Mouse (Mus musculus) myocyte (in vitro differentiated cells): ENCODE measurements at regions not wholly inside any gene's neighbourhood (a gene's known extent, or its start where the extent isn't known, plus 50 kb on each side); places are given as distances from the start of the nearest gene placed in this dataset.

Experiments
- H3K27me3 ChIP-seq: one replicate; pipeline ENCODE4 v1.6.1; 2011; ENCODE audit not compliant: control insufficient read depth, insufficient read depth, insufficient read length
- H3K36me3 ChIP-seq: one replicate; pipeline ENCODE4 v1.6.1; 2011; ENCODE audit not compliant: control insufficient read depth, insufficient read depth
- H3K4me2 ChIP-seq: one replicate; pipeline ENCODE4 v1.6.1; 2011; ENCODE audit warnings: low read depth, control low read depth
- H3K4me3 ChIP-seq: one replicate; pipeline ENCODE4 v1.5.1; 2011; ENCODE audit warnings: mild to moderate bottlenecking, control low read depth, moderate library complexity
- H3K79me2 ChIP-seq: one replicate; pipeline ENCODE4 v1.6.1; 2011; ENCODE audit not compliant: control insufficient read depth, insufficient read depth
- H3ac ChIP-seq: one replicate; pipeline ENCODE4 v1.6.1; 2011; ENCODE audit not compliant: control insufficient read depth, insufficient read length
- CEBPB ChIP-seq: IDR thresholded peaks from 2 replicates; pipeline ENCODE4 v1.6.1; 2011; ENCODE audit warnings: mild to moderate bottlenecking, moderate library complexity; ENCODE audit not compliant: poor library complexity, insufficient read depth, severe bottlenecking
- E2F4 ChIP-seq: IDR thresholded peaks from one replicate; pipeline ENCODE4 v1.6.1; 2011; ENCODE audit warnings: mild to moderate bottlenecking, control low read depth, moderate library complexity; ENCODE audit not compliant: insufficient read depth
- MAX ChIP-seq: IDR thresholded peaks from one replicate; pipeline ENCODE4 v1.6.1; 2011; ENCODE audit warnings: low read depth, mild to moderate bottlenecking, control low read depth
- MYOD1 ChIP-seq, 3 experiments: IDR thresholded peaks; one replicate each; pipeline ENCODE4 v1.6.1; 2011; ENCODE audit warnings: control low read depth in 2 of 3, low read depth in 2 of 3, mild to moderate bottlenecking in 2 of 3, moderate library complexity in 1 of 3; ENCODE audit not compliant: insufficient read length in 2 of 3, control insufficient read depth in 1 of 3
- MYOG ChIP-seq, 3 experiments: IDR thresholded peaks; one replicate each; pipeline ENCODE4 v1.6.1; 2011; ENCODE audit warnings: control low read depth in 2 of 3, low read depth in 2 of 3, mild to moderate bottlenecking in 2 of 3; ENCODE audit not compliant: insufficient read length in 2 of 3, control insufficient read depth in 1 of 3, insufficient read depth in 1 of 3
- POLR2A ChIP-seq: IDR thresholded peaks from one replicate; pipeline ENCODE4 v1.6.1; 2011; ENCODE audit warnings: low read depth, mild to moderate bottlenecking, control low read depth, moderate library complexity; ENCODE audit not compliant: insufficient read length
- POLR2AphosphoS2 ChIP-seq: IDR thresholded peaks from one replicate; pipeline ENCODE4 v1.6.1; 2011; ENCODE audit warnings: low read depth, control low read depth; ENCODE audit not compliant: insufficient read length
- REST ChIP-seq: IDR thresholded peaks from one replicate; pipeline ENCODE4 v1.6.1; 2011; ENCODE audit warnings: mild to moderate bottlenecking, control low read depth, moderate library complexity; ENCODE audit not compliant: insufficient read depth, insufficient read length
- SRF ChIP-seq: IDR thresholded peaks from one replicate; pipeline ENCODE4 v1.6.1; 2011; ENCODE audit warnings: low read depth; ENCODE audit not compliant: control insufficient read depth, insufficient read length
- TCF12 ChIP-seq: IDR thresholded peaks from one replicate; pipeline ENCODE4 v1.6.1; 2011; ENCODE audit warnings: mild to moderate bottlenecking, control low read depth; ENCODE audit not compliant: poor library complexity, insufficient read depth, severe bottlenecking
- TCF3 ChIP-seq: IDR thresholded peaks from one replicate; pipeline ENCODE4 v1.6.1; 2011; ENCODE audit warnings: low read depth, control low read depth; ENCODE audit not compliant: insufficient read length
- USF1 ChIP-seq: IDR thresholded peaks from one replicate; pipeline ENCODE4 v1.6.1; 2011; ENCODE audit warnings: low read depth, mild to moderate bottlenecking, control low read depth, moderate library complexity

- H3K36me3 ChIP-seq: no peaks in the 10 kb centered on the region
- no peak overlapping the region for H3K4me3 ChIP-seq
- H3K4me2 ChIP-seq: no peak overlapping the region
- no peak overlapping the region for H3ac ChIP-seq
- no peaks in the 10 kb centered on the region for H3K79me2 ChIP-seq
- H3K27me3 ChIP-seq: no peaks in the 10 kb centered on the region
- TF ChIP-seq MYOD1 (IDR thresholded peaks at IDR 0.05; ENCODE audit: control insufficient read depth in 1 of 3, insufficient read length in 2 of 3, low read depth in 2 of 3) (no peak), USF1 (no peak), MYOG (IDR thresholded peaks at IDR 0.05; ENCODE audit: control insufficient read depth in 1 of 3, insufficient read depth in 1 of 3, insufficient read length in 2 of 3, low read depth in 2 of 3) (no peak), MAX (no peak), SRF (no peak), REST (no peak), TCF3 (no peak), POLR2AphosphoS2 (no peak), TCF12 (no peak), CEBPB (no peak), E2F4 (no peak), POLR2A (no peak)
Measured at GRCm38 (mm10) chr2:71605606-71606005, 59.1 kb upstream of the Dlx2 start.

GRCm38 (mm10) chr2:71607087-71607502 is 60.5 kb upstream of the Dlx2 start:
- no peak overlapping the region for H3K4me2 ChIP-seq
- TF ChIP-seq SRF (no peak), CEBPB (no peak), TCF3 (no peak), USF1 (no peak), POLR2AphosphoS2 (no peak), REST (no peak), MAX (no peak), MYOD1 (IDR thresholded peaks at IDR 0.05; ENCODE audit: control insufficient read depth in 1 of 3, insufficient read length in 2 of 3, low read depth in 2 of 3) (no peak), MYOG (IDR thresholded peaks at IDR 0.05; ENCODE audit: control insufficient read depth in 1 of 3, insufficient read depth in 1 of 3, insufficient read length in 2 of 3, low read depth in 2 of 3) (no peak), POLR2A (no peak), E2F4 (no peak)

GRCm38 (mm10) chr2:71613216-71613615 is 66.7 kb upstream of the Dlx2 start:
- Histone ChIP-seq H3K36me3 (no peaks in the 10 kb centered on the region), H3K27me3 (no peaks in the 10 kb centered on the region), H3K79me2 (no peaks in the 10 kb centered on the region), H3K4me2 (no peak overlapping the region), H3K4me3 (no peak overlapping the region), H3ac (no peak overlapping the region)
- TF ChIP-seq CEBPB (0 out of 2 replicates have a peak, but pooled peaks have one; percentile 44), MYOD1 (IDR thresholded peaks at IDR 0.05; ENCODE audit: control insufficient read depth in 1 of 3, insufficient read length in 2 of 3, low read depth in 2 of 3) (no peak)

More at GRCm38 (mm10) chr2:71607087-71607502, 60.5 kb upstream of the Dlx2 start:
- no peaks in the 10 kb centered on the region for H3K27me3 ChIP-seq
- H3ac ChIP-seq: no peak overlapping the region
- H3K36me3 ChIP-seq: no peaks in the 10 kb centered on the region
- no peak overlapping the region for H3K4me3 ChIP-seq
- H3K79me2 ChIP-seq: no peaks in the 10 kb centered on the region

GRCm38 (mm10) chr2:71616526-71616925 is 70.0 kb upstream of the Dlx2 start:
- no peaks in the 10 kb centered on the region for H3K27me3 ChIP-seq

GRCm38 (mm10) chr2:71621458-71621857 is 74.9 kb upstream of the Dlx2 start:
- Histone ChIP-seq H3K36me3 (no peaks in the 10 kb centered on the region), H3K27me3 (no peaks in the 10 kb centered on the region), H3K4me2 (no peak overlapping the region), H3K79me2 (no peaks in the 10 kb centered on the region), H3ac (no peak overlapping the region), H3K4me3 (no peak overlapping the region)
- TF ChIP-seq E2F4 (no peak), REST (no peak), TCF3 (no peak), POLR2A (no peak), USF1 (no peak), SRF (no peak), MYOD1 (IDR thresholded peaks at IDR 0.05; ENCODE audit: control insufficient read depth in 1 of 3, insufficient read length in 2 of 3, low read depth in 2 of 3) (no peak), TCF12 (no peak), CEBPB (no peak), MYOG (IDR thresholded peaks at IDR 0.05; ENCODE audit: control insufficient read depth in 1 of 3, insufficient read depth in 1 of 3, insufficient read length in 2 of 3, low read depth in 2 of 3) (no peak), POLR2AphosphoS2 (no peak), MAX (no peak)

More at GRCm38 (mm10) chr2:71616526-71616925, 70.0 kb upstream of the Dlx2 start:
- Histone ChIP-seq H3K4me2 (no peak overlapping the region), H3K36me3 (no peaks in the 10 kb centered on the region), H3ac (no peak overlapping the region), H3K79me2 (no peaks in the 10 kb centered on the region), H3K4me3 (no peak overlapping the region)
- TF ChIP-seq POLR2A (no peak), POLR2AphosphoS2 (no peak), TCF3 (no peak), MAX (no peak), USF1 (no peak), CEBPB (no peak), TCF12 (no peak), REST (no peak), MYOG (IDR thresholded peaks at IDR 0.05; ENCODE audit: control insufficient read depth in 1 of 3, insufficient read depth in 1 of 3, insufficient read length in 2 of 3, low read depth in 2 of 3) (no peak), SRF (no peak), MYOD1 (IDR thresholded peaks at IDR 0.05; ENCODE audit: control insufficient read depth in 1 of 3, insufficient read length in 2 of 3, low read depth in 2 of 3) (no peak), E2F4 (no peak)
